In genomic region chr5:128579047-128579650, GRCm38 (mm10) we compare ENCODE assay signal across 12 mouse cellular contexts. TPM values are rescaled to one million over a fixed set of nuclear protein-coding genes. Genes with fewer than 3 reads are reported as not detected.
A peak's percentile ranks its signal among the peaks of the same experiment; 100 is the strongest.
DNase-seq lines count a peak whose midpoint lies in the region; ATAC-seq and TF ChIP-seq lines count a peak whose summit lies in the region.
"Had no signal": no experiment of that assay in that cellular context is flagged by ENCODE, and none has a peak within 500 bp of the region (broad histone marks: within the 10 kb centered on the region; RNA-seq: fewer than 3 reads in every experiment).

No protein-coding gene starts in this region.

- peaks cover 47% of the 10 kb centered on the region for H3K4me1 ChIP-seq in E14TG2a.4 (replicated peaks; ENCODE audit: low read depth, low read length)
- H3K4me1 ChIP-seq in ES-Bruce4 (ENCODE audit: control insufficient read depth, insufficient read depth, low read length) = peaks cover 8% of the 10 kb centered on the region
- H3K4me1 ChIP-seq in hindbrain, embryonic 12.5 days = peaks cover 18% of the 10 kb centered on the region

- TF ChIP-seq EP300 in ES-Bruce4 (IDR thresholded peaks at IDR 0.05; ENCODE audit: insufficient read depth, low read depth, low read length) = no peak

- peaks cover 7% of the 10 kb centered on the region for H3K9me3 ChIP-seq in E14TG2a.4 (ENCODE audit: low read length)
- no peaks in the 10 kb centered on the region for H3K9me3 ChIP-seq in ES-Bruce4 (replicated peaks; ENCODE audit: control insufficient read depth, insufficient read depth, low read length, poor library complexity, severe bottlenecking)
- no peaks in the 10 kb centered on the region for H3K9me3 ChIP-seq in hindbrain, embryonic 12.5 days (replicated peaks)
- H3K9me3 ChIP-seq: embryonic facial prominence, embryonic 12.5 days had no signal

- no peak overlapping the region for H3K9ac ChIP-seq in ES-Bruce4 (ENCODE audit: low read depth, poor library complexity, severe bottlenecking)
- no peak overlapping the region for H3K9ac ChIP-seq in hindbrain, embryonic 12.5 days
- H3K9ac ChIP-seq: embryonic facial prominence, embryonic 12.5 days; heart, embryonic 12.5 days; lung, embryonic 14.5 days had no signal

- ATAC-seq in hindbrain, embryonic 12.5 days (ENCODE audit: low FRiP score) = no peak

- H3K27me3 ChIP-seq in E14TG2a.4 (ENCODE audit: insufficient read depth, low read length) (peaks cover 7% of the 10 kb centered on the region; the same call in 1 of the 2 replicates), ES-Bruce4 (ENCODE audit: control insufficient read depth, insufficient read depth, low read length, poor library complexity, severe bottlenecking) (no peaks in the 10 kb centered on the region)
- H3K27me3 ChIP-seq in hindbrain, embryonic 12.5 days = 0 out of 2 replicates have a peak, but pooled peaks cover 4% of the 10 kb centered on the region
- H3K27me3 ChIP-seq: embryonic facial prominence, embryonic 12.5 days had no signal

- peak overlapping the region; percentile 42; the same call in 1 of the 2 replicates for H3K27ac ChIP-seq in ES-Bruce4 (ENCODE audit: insufficient read depth, low read length)
- no peak overlapping the region for H3K27ac ChIP-seq in hindbrain, embryonic 12.5 days
- H3K27ac ChIP-seq: embryonic facial prominence, embryonic 12.5 days had no signal

- DNase-seq in gonadal fat pad, adult 2 months (ENCODE audit: low read depth) = peak; percentile 66
- peak; percentile 49 for DNase-seq in ovary, postnatal 36 days (ENCODE audit: low spot score)
- DNase-seq in cerebellum, adult 11-12 months = no peak
- DNase-seq in embryo, embryonic 10 days (ENCODE audit: low spot score) = no peak
- DNase-seq: kidney, adult 18-20 months; lung, embryonic 14.5 days; right cerebral cortex, postnatal 14 days had no signal

- H3K4me3 ChIP-seq in E14TG2a.4 (replicated peaks; ENCODE audit: low read length) = peak overlapping the region; percentile 20; the same call in 1 of the 2 replicates
- H3K4me3 ChIP-seq in ES-Bruce4 (ENCODE audit: low read depth, low read length) = no peak overlapping the region
- no peak overlapping the region for H3K4me3 ChIP-seq in hindbrain, embryonic 12.5 days
- H3K4me3 ChIP-seq: embryonic facial prominence, embryonic 12.5 days; heart, embryonic 12.5 days had no signal

- H3K36me3 ChIP-seq in E14TG2a.4 (ENCODE audit: insufficient read depth, low read length) (no peaks in the 10 kb centered on the region), ES-Bruce4 (ENCODE audit: control insufficient read depth, insufficient read depth, low read length, poor library complexity, severe bottlenecking) (no peaks in the 10 kb centered on the region)
- no peaks in the 10 kb centered on the region; the same call in 1 of the 2 replicates for H3K36me3 ChIP-seq in hindbrain, embryonic 12.5 days
- H3K36me3 ChIP-seq: embryonic facial prominence, embryonic 12.5 days; heart, embryonic 12.5 days had no signal

- 28% methylated on average over 9 of the region's 9 CpGs for WGBS in hindbrain, embryonic 12.5 days

- no peak overlapping the region for H3K4me2 ChIP-seq in hindbrain, embryonic 12.5 days (replicated peaks)
- H3K4me2 ChIP-seq: embryonic facial prominence, embryonic 12.5 days; heart, embryonic 12.5 days; lung, embryonic 14.5 days had no signal

- no peak for TF ChIP-seq POLR2A in ES-Bruce4 (IDR thresholded peaks at IDR 0.05; ENCODE audit: insufficient read depth, low read length)

- no peak for TF ChIP-seq CTCF in E14TG2a.4 (conservative IDR thresholded peaks at IDR 0.05; ENCODE audit: low read length)
- TF ChIP-seq CTCF in ES-Bruce4 (IDR thresholded peaks at IDR 0.05; ENCODE audit: low read depth, low read length) = no peak

RNA-seq across cellular contexts. Expression of gene Fzd10, which starts 21.5 kb away (rescaled TPM):
- 13.5 and 14.2 TPM in 2 replicates for polyA plus RNA-seq in ES-Bruce4 (2011; ENCODE audit: insufficient read depth, insufficient read length, low read depth, missing spikeins)
- 1.7 and 1.9 TPM in 2 replicates for polyA plus RNA-seq in gonadal fat pad, adult 2 months (2012; rRNA removed)
- polyA plus RNA-seq in hindbrain, embryonic 12.5 days (2016; fragmentation: Nextera tagmentation; extraction: Ambion mirVana) = 13.3 and 16.5 TPM in 2 replicates

Comparison
In these comparisons a context has a peak if more than half of its experiments do, and no peak if none do; other contexts are left out.
1. DNase-seq: peak in gonadal fat pad, adult 2 months (single experiment) and ovary, postnatal 36 days (single experiment); none in cerebellum, adult 11-12 months (single experiment) and embryo, embryonic 10 days (single experiment).